Mouse (Mus musculus) lung, adult 2 months (tissue): Measurements from ENCODE around the gene Id2. TPM values are rescaled to one million over a fixed set of nuclear protein-coding genes. Genes with fewer than 3 reads are reported as not detected.

Source experiments
- DNase-seq: peaks from one replicate; pipeline ENCODE4 v3.0.0; 2022
- H3K4me1 ChIP-seq: fragments of 200-500 bp; 2 replicates; pipeline ENCODE4 v1.6.1; 2011; ENCODE audit warnings: low read length; ENCODE audit not compliant: control insufficient read depth, insufficient read depth
- H3K4me3 ChIP-seq: fragments of 200-500 bp; replicated peaks from 2 replicates; pipeline ENCODE3; 2011; ENCODE audit warnings: low read depth, mild to moderate bottlenecking, control low read depth, low read length; ENCODE audit errors: extremely low read depth
- CTCF ChIP-seq: fragments of 200-500 bp; IDR thresholded peaks from 2 replicates; pipeline ENCODE4 v1.5.1; 2011; ENCODE audit warnings: mild to moderate bottlenecking, low read length, control low read depth; ENCODE audit not compliant: insufficient read depth
- POLR2A ChIP-seq: fragments of 200-500 bp; IDR thresholded peaks from 2 replicates; pipeline ENCODE4 v1.6.1; 2011; ENCODE audit warnings: low read depth, mild to moderate bottlenecking, control low read depth, low read length, borderline replicate concordance; ENCODE audit errors: extremely low read depth
- WGBS: fragments of 180-500 bp; shearing (Covaris S2); methylation state at CpG from one replicate; pipeline ENCODE4 v1.1.7; 2018; 5-methylcytosine and 5-hydroxymethylcytosine counted together
- polyA plus RNA-seq: library from polyadenylated mRNA; depleted of rRNA; stranded (reverse); fragments of >200 nt; gene quantifications from 2 replicates; pipeline ENCODE4 v1.2.3, GENCODE M21; 2012; rRNA removed

Gene Id2
- polyA plus RNA-seq, result 130 and 131 TPM in 2 replicates

DNA sequence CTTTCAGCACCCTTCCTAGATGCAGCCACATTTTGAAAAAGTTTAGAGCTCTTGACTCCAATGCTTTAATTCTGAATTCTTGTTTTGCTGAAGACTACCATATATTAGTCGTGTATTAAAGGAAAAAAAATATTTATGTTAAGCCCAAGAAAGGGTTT lies at the start of gene Id2:
Gene Id2, minus strand, starts transcription at position 89 of the 158 bp plus-strand sequence.
- H3K4me1 ChIP-seq, result peaks cover 14% of the 10 kb centered on the region
- TF ChIP-seq POLR2A (no peak), CTCF (no peak)
- 18% methylated on average over 1 of the region's 1 CpGs for WGBS
- peak within 1 kb of the TSS; percentile 59 for H3K4me3 ChIP-seq
- no peak for DNase-seq

DNA sequence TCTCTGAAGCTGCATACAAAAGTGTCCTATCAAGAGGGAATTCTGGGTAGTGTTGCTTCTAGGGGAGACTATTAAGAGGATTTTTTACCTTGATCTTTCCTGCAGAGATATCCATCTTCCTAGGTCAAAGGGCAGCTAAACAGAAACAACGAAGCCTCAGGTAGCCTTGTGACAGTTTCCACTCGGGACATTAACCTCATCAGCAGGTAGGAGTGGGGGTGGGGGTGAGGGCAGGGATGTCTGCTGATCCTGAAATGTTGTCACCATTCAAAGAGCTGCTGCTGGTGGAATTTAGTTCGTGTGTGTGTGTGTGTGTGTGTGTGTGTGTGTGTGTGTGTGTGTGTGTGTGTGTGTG lies 48.4 kb upstream of the Id2 start:
- DNase-seq, result no peak
- WGBS, result 61% methylated on average over 3 of the region's 3 CpGs
- H3K4me3 ChIP-seq, result no peak overlapping the region
- TF ChIP-seq POLR2A (no peak), CTCF (no peak)
- H3K4me1 ChIP-seq, result no peaks in the 10 kb centered on the region

DNA sequence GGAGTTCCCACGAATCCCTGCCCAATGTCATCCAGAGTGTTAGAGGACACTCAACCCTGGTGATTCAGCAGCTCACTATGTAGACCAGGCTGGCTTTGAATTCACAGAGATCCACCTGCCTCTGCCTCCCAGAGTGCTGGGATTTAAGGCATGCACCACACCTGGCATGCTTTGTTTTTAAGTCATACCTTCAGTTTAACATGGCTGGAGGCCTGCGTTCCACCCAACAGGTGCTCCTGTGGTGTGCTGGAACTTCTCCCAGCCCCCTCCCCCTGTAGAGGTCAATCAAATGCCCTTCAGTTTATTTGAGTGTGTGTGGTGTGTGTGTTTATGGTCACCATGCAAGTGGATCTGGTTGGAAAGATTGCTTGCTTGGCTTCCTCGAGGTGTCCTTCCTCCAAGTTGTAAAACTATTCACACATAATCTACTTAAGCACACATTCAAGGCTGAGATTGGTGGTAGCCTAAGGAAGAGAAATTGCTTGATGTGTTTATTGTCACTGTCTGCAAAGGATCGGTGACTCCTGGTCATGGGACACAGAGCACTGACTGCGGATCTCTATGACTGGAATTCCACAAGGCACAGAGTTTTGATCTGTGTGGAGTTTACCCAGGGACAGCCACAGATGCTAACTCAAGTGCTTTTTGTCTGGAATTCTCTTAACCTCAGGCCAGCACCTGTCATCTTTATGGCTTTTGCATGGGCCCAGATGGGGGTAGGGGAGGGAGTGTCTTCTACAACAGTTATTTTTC lies 47.8 kb upstream of the Id2 start:
- no peak for DNase-seq
- Histone ChIP-seq H3K4me3 (no peak overlapping the region), H3K4me1 (no peaks in the 10 kb centered on the region)
- 78% methylated on average over 5 of the region's 5 CpGs for whole genome bisulfite sequencing
- no peak for TF ChIP-seq POLR2A
- no peak for TF ChIP-seq CTCF

DNA sequence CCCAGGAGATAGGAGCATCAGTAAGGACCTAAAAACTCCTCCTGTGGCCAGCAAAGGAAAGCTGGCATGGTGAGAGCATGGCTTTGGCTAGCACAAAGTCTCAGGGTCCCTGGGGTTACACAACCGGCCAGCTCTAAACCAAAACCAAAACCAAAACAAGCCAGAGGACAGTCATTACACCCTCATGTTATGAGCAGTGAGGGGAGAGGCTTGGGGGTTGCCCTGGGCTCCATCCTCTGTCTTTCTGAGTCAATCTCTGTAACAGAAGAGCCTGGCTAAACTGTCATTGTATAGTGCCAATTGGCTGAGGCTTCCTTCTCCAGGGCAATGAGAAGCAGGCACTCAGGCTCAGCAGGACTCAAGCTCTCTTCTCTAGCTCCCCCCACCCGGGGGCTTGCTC lies 46.6 kb upstream of the Id2 start:
- Histone ChIP-seq H3K4me3 (no peak overlapping the region), H3K4me1 (no peaks in the 10 kb centered on the region)
- 45% methylated on average over 2 of the region's 2 CpGs for WGBS
- DNase-seq, result no peak
- no peak for TF ChIP-seq POLR2A
- no peak for TF ChIP-seq CTCF

DNA sequence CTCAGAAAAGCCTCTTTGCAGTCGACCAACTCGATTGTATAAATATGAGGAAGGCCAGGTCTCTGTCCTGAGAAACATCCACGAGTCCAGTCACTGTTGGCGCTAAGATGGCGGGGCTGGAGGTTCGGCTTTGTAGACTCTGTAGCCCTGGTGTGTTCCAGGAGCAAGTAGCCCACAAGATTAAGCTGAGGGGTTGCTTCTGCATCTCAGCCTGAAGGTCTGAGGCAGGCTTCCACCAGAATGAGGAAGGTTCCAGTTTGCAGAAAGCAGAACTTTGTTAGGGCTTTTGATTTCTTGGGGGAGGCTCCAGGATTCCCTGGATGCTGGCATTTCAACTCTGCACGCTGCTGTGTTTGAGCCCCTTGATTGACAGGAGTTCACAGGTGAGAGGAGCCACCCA lies 45.3 kb upstream of the Id2 start:
- no peak overlapping the region for H3K4me3 ChIP-seq
- 80% methylated on average over 7 of the region's 7 CpGs for WGBS
- no peaks in the 10 kb centered on the region for H3K4me1 ChIP-seq
- no peak for TF ChIP-seq CTCF
- no peak for TF ChIP-seq POLR2A
- DNase-seq, result no peak

DNA sequence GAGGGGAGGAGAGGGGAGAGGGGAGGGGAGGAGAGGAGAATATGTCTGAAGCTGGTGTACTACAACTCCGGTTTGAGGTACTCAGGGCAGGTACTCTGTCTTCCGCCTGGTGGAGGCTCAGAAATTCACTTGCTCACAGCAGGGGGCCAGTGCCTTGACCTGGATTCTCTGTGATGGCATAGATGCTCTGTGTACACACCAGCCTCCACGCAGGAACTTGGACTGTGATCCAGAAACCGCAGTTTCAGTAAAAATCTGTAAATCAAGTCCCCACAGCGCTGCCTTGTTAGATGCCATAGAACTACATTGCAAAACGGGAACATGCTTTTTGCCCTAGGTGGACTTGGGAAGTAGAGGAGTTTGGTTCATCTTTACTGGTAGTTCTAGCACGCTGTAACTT lies 44.4 kb upstream of the Id2 start:
- Histone ChIP-seq H3K4me1 (no peaks in the 10 kb centered on the region), H3K4me3 (no peak overlapping the region)
- DNase-seq, result no peak
- TF ChIP-seq CTCF (no peak), POLR2A (no peak)
- WGBS, result 84% methylated on average over 7 of the region's 7 CpGs

DNA sequence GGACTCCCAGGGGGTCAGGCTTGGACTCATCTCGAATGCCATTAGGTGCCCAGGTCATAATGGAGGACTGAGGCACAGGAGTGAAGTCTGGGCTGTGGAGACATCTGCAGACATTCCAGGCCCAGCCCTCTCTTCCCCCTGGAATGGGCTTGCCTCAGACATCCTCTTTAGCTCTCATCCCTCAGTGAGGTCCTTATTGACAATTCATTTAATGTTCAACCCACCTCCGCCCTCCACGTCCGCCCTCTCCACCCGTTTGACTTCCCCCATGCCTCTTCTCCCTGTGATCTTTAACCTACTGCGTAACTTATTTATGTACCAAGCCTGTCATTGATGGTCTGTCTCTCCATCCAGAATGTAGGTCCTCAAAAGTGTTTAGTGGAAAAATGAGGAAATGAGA lies 43.2 kb upstream of the Id2 start:
- H3K4me3 ChIP-seq, result no peak overlapping the region
- DNase-seq, result no peak
- TF ChIP-seq CTCF, result no peak
- TF ChIP-seq POLR2A, result no peak
- no peaks in the 10 kb centered on the region for H3K4me1 ChIP-seq
- WGBS, result 73% methylated on average over 6 of the region's 6 CpGs

DNA sequence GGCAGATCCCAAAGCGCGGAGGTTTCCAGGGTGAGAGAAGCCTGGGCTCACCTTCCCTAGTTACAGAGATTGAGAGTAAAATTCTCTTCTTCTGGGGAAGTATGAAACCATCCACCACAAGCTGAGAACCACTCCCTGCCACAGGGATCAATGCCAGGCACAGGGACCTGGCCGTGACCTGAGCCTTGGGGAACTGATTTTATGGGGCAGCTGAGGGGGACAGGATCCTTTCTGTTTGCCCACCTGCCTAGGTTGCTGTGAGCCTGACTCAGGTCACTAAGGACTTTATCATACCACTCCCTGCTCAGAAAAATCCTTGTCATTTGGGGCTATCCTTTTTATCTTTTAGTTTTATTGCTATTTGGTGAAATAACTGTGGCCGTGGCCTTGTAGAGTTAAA lies 41.7 kb upstream of the Id2 start:
- Histone ChIP-seq H3K4me3 (no peak overlapping the region), H3K4me1 (no peaks in the 10 kb centered on the region)
- DNase-seq, result no peak
- WGBS, result 96% methylated on average over 4 of the region's 4 CpGs
- TF ChIP-seq POLR2A, result no peak
- TF ChIP-seq CTCF, result no peak

DNA sequence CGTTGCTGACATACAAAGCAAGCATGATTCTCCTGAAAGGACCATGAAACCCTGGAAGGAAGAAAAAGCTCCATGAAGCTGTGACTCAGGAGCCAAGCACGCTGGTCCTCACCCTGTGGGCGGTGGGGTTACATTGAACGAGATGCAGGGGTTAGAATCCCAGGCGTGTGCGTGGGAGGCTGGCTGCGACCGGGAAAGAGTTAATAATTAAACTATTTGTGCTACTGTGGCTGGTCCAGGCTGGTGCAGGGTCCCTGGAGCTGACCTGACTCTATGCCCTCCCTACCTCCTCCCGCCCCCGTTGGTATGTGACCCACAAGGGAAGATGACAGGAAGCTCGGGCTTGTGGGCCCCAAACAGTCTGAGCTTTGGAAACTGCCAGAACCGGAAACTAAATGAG lies 35.1 kb upstream of the Id2 start:
- DNase-seq, result no peak
- Histone ChIP-seq H3K4me3 (no peak overlapping the region), H3K4me1 (no peaks in the 10 kb centered on the region)
- 54% methylated on average over 12 of the region's 12 CpGs for WGBS
- no peak for TF ChIP-seq CTCF
- TF ChIP-seq POLR2A, result no peak

DNA sequence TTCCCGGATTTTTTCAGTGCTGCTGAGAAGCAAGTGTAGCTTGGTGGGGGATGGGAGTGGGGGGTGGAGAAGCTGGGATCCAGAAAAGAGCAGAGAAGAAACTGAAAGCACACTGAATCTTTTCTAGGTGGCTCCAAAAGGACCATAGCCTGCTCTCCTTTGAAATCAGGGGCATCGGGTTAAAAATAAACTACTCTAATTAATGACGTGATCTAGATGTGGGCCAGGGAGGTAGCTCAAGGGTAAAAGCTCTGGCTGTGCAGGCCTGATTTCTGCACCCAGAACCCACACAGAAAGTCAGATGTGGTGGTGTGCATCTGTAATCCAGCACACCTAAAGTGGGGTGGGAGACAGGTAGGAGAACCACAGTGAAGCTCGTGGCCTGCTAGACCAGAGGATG lies 30.7 kb upstream of the Id2 start:
- WGBS, result 63% methylated on average over 4 of the region's 4 CpGs

More for the DNA sequence above, 30.7 kb upstream of the Id2 start:
- no peak for DNase-seq
- no peak overlapping the region for H3K4me3 ChIP-seq
- no peak for TF ChIP-seq CTCF
- TF ChIP-seq POLR2A, result no peak
- H3K4me1 ChIP-seq, result no peaks in the 10 kb centered on the region
